Mouse (Mus musculus) megakaryocyte-erythroid progenitor cell, adult 5-6 weeks (primary cell): ENCODE measurements around the gene Tbxas1. TPM values are rescaled to one million over a fixed set of nuclear protein-coding genes. Genes with fewer than 3 reads are reported as not detected.

Source experiments
- ATAC-seq: replicated peaks from 2 replicates; pipeline ENCODE4 v1.8.0; 2016; ENCODE audit warnings: mild to moderate bottlenecking, inconsistent platforms; ENCODE audit not compliant: severe bottlenecking, poor library complexity, low FRiP score, low TSS enrichment
- total RNA-seq, 2 experiments: library from RNA; stranded (forward) in 1 of 2; stranded (reverse) in 1 of 2; fragments of 200-1000, 215-1000 nt in 1 of 2; fragments of >200 nt in 1 of 2; fragmentation: Nextera tagmentation in 1 of 2; gene quantifications; 2 replicates each; pipeline ENCODE4 v1.2.3; 2014 to 2017

The Tbxas1 gene
- total RNA-seq, 2 experiments from 2014 or later, result 1.6 to 2.5 TPM

GRCm38 (mm10) chr6:38974536-38975268, 99.5 kb downstream of the Tbxas1 start:
- ATAC-seq, result no peak

- no peak for ATAC-seq
Measured at GRCm38 (mm10) chr6:38975866-38976265, 100.7 kb downstream of the Tbxas1 start.

GRCm38 (mm10) chr6:38976355-38976754, 101.2 kb downstream of the Tbxas1 start:
- no peak for ATAC-seq

GRCm38 (mm10) chr6:38980921-38981715, 105.9 kb downstream of the Tbxas1 start:
- ATAC-seq, result no peak

- 0 out of 2 replicates have a peak, but pooled peaks have one; percentile 14 for ATAC-seq
Measured at GRCm38 (mm10) chr6:38982071-38982470, 106.9 kb downstream of the Tbxas1 start.

GRCm38 (mm10) chr6:38982656-38983055, 107.5 kb downstream of the Tbxas1 start:
- no peak for ATAC-seq

GRCm38 (mm10) chr6:38983060-38983459, 107.9 kb downstream of the Tbxas1 start:
- no peak for ATAC-seq

- no peak for ATAC-seq
Measured at GRCm38 (mm10) chr6:38984626-38985025, 109.4 kb downstream of the Tbxas1 start.

- no peak for ATAC-seq
Measured at GRCm38 (mm10) chr6:38986641-38987040, 111.4 kb downstream of the Tbxas1 start.

GRCm38 (mm10) chr6:38992016-38992415, 116.8 kb downstream of the Tbxas1 start:
- ATAC-seq, result peak; percentile 70

- no peak for ATAC-seq
Measured at GRCm38 (mm10) chr6:38995774-38996173, 120.6 kb downstream of the Tbxas1 start.

- ATAC-seq, result no peak
Measured at GRCm38 (mm10) chr6:38997838-38998237, 122.6 kb downstream of the Tbxas1 start.

- no peak for ATAC-seq
Measured at GRCm38 (mm10) chr6:39003126-39003525, 127.9 kb downstream of the Tbxas1 start.

- no peak for ATAC-seq
Measured at GRCm38 (mm10) chr6:39004003-39004473, 128.8 kb downstream of the Tbxas1 start.

GRCm38 (mm10) chr6:39005267-39005944, 130.2 kb downstream of the Tbxas1 start:
- no peak for ATAC-seq

- no peak for ATAC-seq
Measured at GRCm38 (mm10) chr6:39005945-39006572, 130.9 kb downstream of the Tbxas1 start.

GRCm38 (mm10) chr6:39007223-39007622, 132.0 kb downstream of the Tbxas1 start:
- no peak for ATAC-seq

- no peak for ATAC-seq
Measured at GRCm38 (mm10) chr6:39008116-39008515, 132.9 kb downstream of the Tbxas1 start.

GRCm38 (mm10) chr6:39013034-39013832, 138.0 kb downstream of the Tbxas1 start:
- no peak for ATAC-seq
